Mouse (Mus musculus): ENCODE data around the gene Twsg1.

DNA sequence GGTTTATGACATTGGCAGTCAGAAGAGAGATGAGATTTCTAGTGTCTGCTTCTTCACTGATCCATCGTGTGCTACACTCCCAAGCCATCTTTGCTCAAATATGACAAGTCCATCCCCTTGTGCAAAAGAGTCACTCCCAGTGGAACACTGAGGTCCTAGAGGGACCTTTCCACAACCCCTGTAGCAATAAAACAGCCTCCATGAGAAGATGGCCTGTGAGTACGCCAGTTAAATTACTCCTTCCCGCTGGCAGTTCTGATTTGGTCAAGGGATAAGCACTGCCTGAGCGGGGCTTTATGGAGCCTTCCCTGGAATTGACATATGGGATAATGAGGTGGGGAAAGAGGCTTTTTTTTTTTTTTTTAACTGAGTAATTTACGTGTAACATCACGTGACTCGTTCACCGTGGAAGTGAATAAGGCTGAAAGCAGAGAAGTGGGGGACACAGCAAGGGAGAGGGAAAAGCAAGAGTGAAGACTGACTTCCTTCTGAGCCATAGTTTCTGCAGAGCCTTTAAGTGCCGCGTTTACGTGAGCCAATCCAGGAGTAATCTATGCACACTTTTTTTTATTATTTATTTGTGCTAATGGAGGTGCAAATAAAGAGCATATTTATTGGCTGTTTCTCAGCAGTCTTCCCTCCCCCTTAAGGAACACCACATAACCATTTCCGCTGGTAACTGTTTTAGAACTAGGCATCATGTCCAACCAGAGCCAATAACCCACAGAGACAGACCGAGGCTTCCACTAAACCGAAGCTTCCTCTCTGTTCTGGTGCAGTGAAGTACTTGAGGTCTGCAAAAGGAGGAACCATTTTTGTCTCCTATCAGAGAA lies 65.1 kb downstream of the Twsg1 start, which contains the start of gene Ralbp1:
- no peak for TF ChIP-seq GATA1 (IDR thresholded peaks at IDR 0.05; ENCODE audit: borderline replicate concordance, low read length)
- no peak for TF ChIP-seq FLI1 (IDR thresholded peaks at IDR 0.05; ENCODE audit: low read length)

Data from megakaryocyte, embryonic 14.5 days (primary cell).